Mouse (Mus musculus): ENCODE data around the gene Gm3488.
"Not testable (repeated sequence)": the region's sequence is repeated elsewhere in the genome, so short reads cannot be mapped to it uniquely, and the experiment has no call there.

Gm3488 gene
- long read RNA-seq, experiment 1 = 0 reads
- long read RNA-seq, experiment 2 = 0 reads

GRCm38 (mm10) chr14:5501374-5501773 is at the start of gene Gm3488:
TSS of gene Gm3488 (plus strand) at chr14:5501674.
- intact Hi-C loops (cut with DNase I) = not testable (repeated sequence)

- intact Hi-C loops (cut with DNase I) = not testable (repeated sequence)
Observed at GRCm38 (mm10) chr14:5455367-5455766, 46.1 kb upstream of the Gm3488 start, which contains the start of gene Gm3194. TSS of gene Gm3194 (minus strand) at chr14:5455467.

- intact Hi-C loops (cut with DNase I) = not testable (repeated sequence)
Observed at GRCm38 (mm10) chr14:5460469-5460868, 41.0 kb upstream of the Gm3488 start.

- intact Hi-C loops (cut with DNase I) = not testable (repeated sequence)
Observed at GRCm38 (mm10) chr14:5477730-5478129, 23.7 kb upstream of the Gm3488 start, which contains the start of gene Gm8246. TSS of gene Gm8246 (minus strand) at chr14:5477830.

- intact Hi-C loops (cut with DNase I) = not testable (repeated sequence)
Observed at GRCm38 (mm10) chr14:5483907-5484306, 17.6 kb upstream of the Gm3488 start, which contains the start of gene Gm3187. TSS of gene Gm3187 (plus strand) at chr14:5484207.

GRCm38 (mm10) chr14:5538196-5538595 is 36.7 kb downstream of the Gm3488 start, which contains the start of gene Gm3532:
TSS of gene Gm3532 (plus strand) at chr14:5538496.
- intact Hi-C loops (cut with DNase I) = not testable (repeated sequence)
